Mouse (Mus musculus): Measurements from ENCODE around the gene Cmtm6. TPM values are rescaled to one million over a fixed set of nuclear protein-coding genes. Genes with fewer than 3 reads are reported as not detected.
"Not testable (repeated sequence)": the region's sequence is repeated elsewhere in the genome, so short reads cannot be mapped to it uniquely, and the experiment has no call there.

Gene Cmtm6
- polyA plus RNA-seq, 1 experiment from 2014 or later: 25.7 TPM

- no peak overlapping the region for H3K4me2 ChIP-seq (ENCODE audit: low read depth)
- H3K27me3 ChIP-seq (ENCODE audit: control insufficient read depth, insufficient read depth, low read length): no peaks in the 10 kb centered on the region
- H3K9ac ChIP-seq (ENCODE audit: low read length): no peak overlapping the region
- DNase-seq (ENCODE audit: low spot score) (no peak), ATAC-seq (ENCODE audit: insufficient read depth, low FRiP score, low TSS enrichment) (no peak)
- H3K4me1 ChIP-seq (ENCODE audit: control insufficient read depth, insufficient read depth, low read length): no peaks in the 10 kb centered on the region
- H3K9me3 ChIP-seq (ENCODE audit: control insufficient read depth, low read length): no peaks in the 10 kb centered on the region
- 91% methylated on average over 7 of the region's 7 CpGs for WGBS
- peaks cover 15% of the 10 kb centered on the region for H3K36me3 ChIP-seq (ENCODE audit: control insufficient read depth, insufficient read depth, low read length)
- no peak overlapping the region for H3K4me3 ChIP-seq (ENCODE audit: low read depth, low read length)
- no peak overlapping the region for H3K27ac ChIP-seq (ENCODE audit: low read depth, low read length)
These were observed 17.4 kb upstream of the Cmtm6 start for GRCm38 (mm10) chr9:114713481-114713880.

- Histone ChIP-seq H3K4me3 (ENCODE audit: low read depth, low read length) (no peak overlapping the region), H3K9ac (ENCODE audit: low read length) (no peak overlapping the region), H3K9me3 (ENCODE audit: control insufficient read depth, low read length) (no peaks in the 10 kb centered on the region), H3K36me3 (ENCODE audit: control insufficient read depth, insufficient read depth, low read length) (peaks cover 15% of the 10 kb centered on the region), H3K4me1 (ENCODE audit: control insufficient read depth, insufficient read depth, low read length) (no peaks in the 10 kb centered on the region), H3K27ac (ENCODE audit: low read depth, low read length) (no peak overlapping the region), H3K4me2 (ENCODE audit: low read depth) (no peak overlapping the region), H3K27me3 (ENCODE audit: control insufficient read depth, insufficient read depth, low read length) (no peaks in the 10 kb centered on the region)
- DNase-seq (ENCODE audit: low spot score) (no peak), ATAC-seq (ENCODE audit: insufficient read depth, low FRiP score, low TSS enrichment) (no peak)
- 70% methylated on average over 18 of the region's 18 CpGs for WGBS
These were observed 14.1 kb upstream of the Cmtm6 start for GRCm38 (mm10) chr9:114716677-114717331.

DNA sequence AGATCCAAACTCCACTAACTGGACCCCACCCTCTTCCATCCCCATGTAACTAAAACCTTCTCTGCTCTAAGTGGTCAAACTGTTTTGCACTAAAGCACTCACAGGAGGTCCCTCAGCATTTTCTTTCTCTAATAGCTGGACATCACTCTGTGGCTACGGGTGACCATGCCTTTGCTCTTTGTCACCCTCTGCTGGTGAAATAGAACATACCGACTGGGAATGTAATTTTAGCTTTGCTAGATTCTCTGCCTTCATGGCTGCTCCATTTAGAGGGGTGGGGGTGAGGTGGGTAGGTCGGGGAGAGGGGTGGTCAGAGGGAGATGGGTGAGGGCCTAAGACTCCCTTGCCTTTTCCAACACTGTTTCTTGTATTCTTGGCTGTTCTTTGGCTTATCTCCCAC is 3.6 kb upstream of the Cmtm6 start:
- WGBS: 4% methylated on average over 3 of the region's 3 CpGs
- Histone ChIP-seq H3K9me3 (ENCODE audit: control insufficient read depth, low read length) (no peaks in the 10 kb centered on the region), H3K36me3 (ENCODE audit: control insufficient read depth, insufficient read depth, low read length) (peaks cover 9% of the 10 kb centered on the region), H3K9ac (ENCODE audit: low read length) (no peak overlapping the region), H3K27ac (ENCODE audit: low read depth, low read length) (no peak overlapping the region), H3K4me3 (ENCODE audit: low read depth, low read length) (no peak overlapping the region), H3K4me2 (ENCODE audit: low read depth) (no peak overlapping the region), H3K4me1 (ENCODE audit: control insufficient read depth, insufficient read depth, low read length) (peaks cover 6% of the 10 kb centered on the region), H3K27me3 (ENCODE audit: control insufficient read depth, insufficient read depth, low read length) (no peaks in the 10 kb centered on the region)
- DNase-seq (ENCODE audit: low spot score) (peak; percentile 31), ATAC-seq (ENCODE audit: insufficient read depth, low FRiP score, low TSS enrichment) (no peak)

- H3K4me3 ChIP-seq (ENCODE audit: low read depth, low read length); H3K36me3 ChIP-seq (ENCODE audit: control insufficient read depth, insufficient read depth, low read length); H3K4me2 ChIP-seq (ENCODE audit: low read depth); DNase-seq (ENCODE audit: low spot score); H3K9ac ChIP-seq (ENCODE audit: low read length); H3K27ac ChIP-seq (ENCODE audit: low read depth, low read length); H3K27me3 ChIP-seq (ENCODE audit: control insufficient read depth, insufficient read depth, low read length); H3K9me3 ChIP-seq (ENCODE audit: control insufficient read depth, low read length); H3K4me1 ChIP-seq (ENCODE audit: control insufficient read depth, insufficient read depth, low read length); ATAC-seq (ENCODE audit: insufficient read depth, low FRiP score, low TSS enrichment): not testable (repeated sequence)
- WGBS: 69% methylated on average over 2 of the region's 2 CpGs
These were observed 2.5 kb upstream of the Cmtm6 start for GRCm38 (mm10) chr9:114728432-114728831.

DNA sequence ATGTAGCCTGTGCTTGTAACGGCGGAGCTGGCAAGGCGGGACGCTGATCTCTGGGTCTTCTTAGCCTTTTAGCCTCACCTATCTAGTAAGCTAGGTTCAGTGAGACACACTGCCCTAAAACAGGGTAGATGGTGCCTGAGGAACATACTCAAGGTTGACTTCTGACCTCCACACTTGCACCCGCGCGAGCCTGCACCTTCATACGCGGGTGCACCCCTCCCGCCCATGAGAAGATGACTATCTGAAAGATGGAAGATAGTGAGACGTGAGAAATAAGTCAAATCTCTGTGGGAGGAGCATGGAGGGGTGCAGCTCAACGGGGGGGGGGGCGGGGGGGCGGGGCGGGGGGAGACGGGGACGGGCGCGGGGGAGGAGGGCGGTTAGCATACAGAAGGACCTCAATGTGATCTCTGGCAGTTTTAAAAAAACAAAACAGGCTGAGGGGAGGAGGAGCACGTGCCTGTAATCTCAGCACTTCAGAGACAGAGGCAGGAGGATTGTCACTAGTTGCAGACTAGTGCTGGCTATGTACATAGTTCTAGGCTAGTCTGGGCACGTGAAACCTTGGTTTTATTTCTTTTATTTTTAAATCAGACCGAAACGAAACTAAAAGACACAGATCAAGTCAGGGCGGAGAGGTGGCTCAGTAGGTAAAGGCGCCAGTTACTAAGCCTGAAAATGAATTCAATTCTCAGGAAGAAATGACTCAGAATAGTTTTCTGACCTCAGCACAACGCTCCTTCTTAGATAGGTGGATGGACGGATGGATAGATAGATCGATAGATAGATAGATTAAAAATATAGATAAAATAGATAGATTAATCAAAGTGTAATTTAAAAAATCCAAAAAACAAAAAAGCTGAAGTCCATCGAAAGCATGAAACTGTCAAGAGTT is 758 bp upstream of the Cmtm6 start:
- DNase-seq (ENCODE audit: low spot score) (no peak), ATAC-seq (ENCODE audit: insufficient read depth, low FRiP score, low TSS enrichment) (0 out of 2 replicates have a peak, but pooled peaks have one; percentile 2)
- H3K9me3 ChIP-seq (ENCODE audit: control insufficient read depth, low read length): no peaks in the 10 kb centered on the region
- 34% methylated on average over 28 of the region's 30 CpGs for WGBS
- H3K27ac ChIP-seq (ENCODE audit: low read depth, low read length): no peak overlapping the region
- no peak overlapping the region; the same call in 1 of the 2 replicates for H3K4me2 ChIP-seq (ENCODE audit: low read depth)
- no peak overlapping the region; the same call in 1 of the 2 replicates for H3K4me3 ChIP-seq (ENCODE audit: low read depth, low read length)
- H3K9ac ChIP-seq (ENCODE audit: low read length): no peak overlapping the region
- H3K4me1 ChIP-seq (ENCODE audit: control insufficient read depth, insufficient read depth, low read length): peaks cover 8% of the 10 kb centered on the region
- H3K27me3 ChIP-seq (ENCODE audit: control insufficient read depth, insufficient read depth, low read length): no peaks in the 10 kb centered on the region
- H3K36me3 ChIP-seq (ENCODE audit: control insufficient read depth, insufficient read depth, low read length): 0 out of 2 replicates have a peak, but pooled peaks cover 2% of the 10 kb centered on the region

- no peaks in the 10 kb centered on the region for H3K27me3 ChIP-seq (ENCODE audit: control insufficient read depth, insufficient read depth, low read length)
- no peaks in the 10 kb centered on the region for H3K36me3 ChIP-seq (ENCODE audit: control insufficient read depth, insufficient read depth, low read length)
- no peak overlapping the region for H3K27ac ChIP-seq (ENCODE audit: low read depth, low read length)
- peak overlapping the region; percentile 81 for H3K9ac ChIP-seq (ENCODE audit: low read length)
- DNase-seq (ENCODE audit: low spot score) (no peak), ATAC-seq (ENCODE audit: insufficient read depth, low FRiP score, low TSS enrichment) (no peak)
- H3K4me1 ChIP-seq (ENCODE audit: control insufficient read depth, insufficient read depth, low read length): peaks cover 8% of the 10 kb centered on the region
- peak overlapping the region; percentile 62 for H3K4me2 ChIP-seq (ENCODE audit: low read depth)
- H3K9me3 ChIP-seq (ENCODE audit: control insufficient read depth, low read length): no peaks in the 10 kb centered on the region
- 70% methylated on average over 12 of the region's 12 CpGs for WGBS
- H3K4me3 ChIP-seq (ENCODE audit: low read depth, low read length): peak overlapping the region; percentile 71
These were observed 1.2 kb downstream of the Cmtm6 start for GRCm38 (mm10) chr9:114731871-114732682.

GRCm38 (mm10) chr9:114733238-114733637 is 2.3 kb downstream of the Cmtm6 start:
- no peak overlapping the region for H3K4me2 ChIP-seq (ENCODE audit: low read depth)
- peaks cover 8% of the 10 kb centered on the region for H3K4me1 ChIP-seq (ENCODE audit: control insufficient read depth, insufficient read depth, low read length)
- H3K36me3 ChIP-seq (ENCODE audit: control insufficient read depth, insufficient read depth, low read length): no peaks in the 10 kb centered on the region
- H3K4me3 ChIP-seq (ENCODE audit: low read depth, low read length): no peak overlapping the region
- H3K9me3 ChIP-seq (ENCODE audit: control insufficient read depth, low read length): no peaks in the 10 kb centered on the region
- WGBS: 85% methylated on average over 2 of the region's 2 CpGs
- H3K27ac ChIP-seq (ENCODE audit: low read depth, low read length): no peak overlapping the region
- DNase-seq (ENCODE audit: low spot score) (no peak), ATAC-seq (ENCODE audit: insufficient read depth, low FRiP score, low TSS enrichment) (no peak)
- no peaks in the 10 kb centered on the region for H3K27me3 ChIP-seq (ENCODE audit: control insufficient read depth, insufficient read depth, low read length)
- H3K9ac ChIP-seq (ENCODE audit: low read length): no peak overlapping the region

GRCm38 (mm10) chr9:114736442-114736841 is 5.5 kb downstream of the Cmtm6 start:
- no peaks in the 10 kb centered on the region; the same call in 1 of the 2 replicates for H3K36me3 ChIP-seq (ENCODE audit: control insufficient read depth, insufficient read depth, low read length)
- no peak overlapping the region for H3K4me3 ChIP-seq (ENCODE audit: low read depth, low read length)
- no peak overlapping the region for H3K27ac ChIP-seq (ENCODE audit: low read depth, low read length)
- WGBS: 71% methylated on average over 11 of the region's 11 CpGs
- H3K27me3 ChIP-seq (ENCODE audit: control insufficient read depth, insufficient read depth, low read length): no peaks in the 10 kb centered on the region
- DNase-seq (ENCODE audit: low spot score): no peak
- peaks cover 8% of the 10 kb centered on the region for H3K4me1 ChIP-seq (ENCODE audit: control insufficient read depth, insufficient read depth, low read length)
- no peak for ATAC-seq (ENCODE audit: insufficient read depth, low FRiP score, low TSS enrichment)
- H3K4me2 ChIP-seq (ENCODE audit: low read depth): no peak overlapping the region
- H3K9me3 ChIP-seq (ENCODE audit: control insufficient read depth, low read length): no peaks in the 10 kb centered on the region
- H3K9ac ChIP-seq (ENCODE audit: low read length): no peak overlapping the region

Data from neural tube, embryonic 11.5 days (tissue).